Mouse (Mus musculus): ENCODE measurements around the gene Slc9a5. TPM values are rescaled to one million over a fixed set of nuclear protein-coding genes. Genes with fewer than 3 reads are reported as not detected.

Gene Slc9a5
- total RNA-seq (2015) (0.56 and 0.87 TPM in 2 replicates), total RNA-seq (2017) (0.73 and 0.77 TPM in 2 replicates)

DNA sequence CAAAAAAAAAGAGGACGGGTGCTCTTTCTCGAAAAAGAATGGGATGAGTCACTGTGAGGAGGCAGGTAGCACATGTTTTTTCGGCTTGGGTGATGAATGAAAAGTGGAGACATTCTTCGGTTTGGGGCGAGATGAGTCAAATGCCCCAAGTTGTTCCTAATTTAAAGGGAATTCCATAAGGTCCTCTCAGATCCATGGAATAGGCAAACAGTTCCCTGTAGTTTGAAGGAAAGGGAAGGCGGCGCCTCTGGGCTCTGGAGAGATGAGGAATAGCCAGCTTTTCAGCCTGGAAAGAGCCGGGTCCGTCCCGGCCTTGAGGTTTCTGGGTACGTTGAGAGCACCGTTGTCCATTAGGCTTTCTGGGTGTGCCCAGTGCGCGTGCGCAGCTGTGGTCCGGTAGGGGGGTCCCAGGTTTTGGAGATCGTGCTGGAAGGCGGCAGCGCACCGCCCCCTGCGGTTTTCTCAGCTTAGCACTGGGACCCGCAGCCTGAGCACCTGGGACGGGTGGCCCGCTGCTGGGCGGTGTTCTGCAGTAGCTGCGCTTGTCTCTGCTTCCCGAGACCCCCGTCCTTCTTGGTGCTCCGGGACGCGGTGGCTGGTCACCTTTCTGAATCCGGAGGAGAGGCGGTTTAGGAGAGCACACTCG lies at the start of gene Slc9a5:
Gene Slc9a5 (plus strand): TSS at position 394 of the 646 bp plus-strand sequence.
- ATAC-seq (ENCODE audit: poor library complexity, severe bottlenecking) = no peak

DNA sequence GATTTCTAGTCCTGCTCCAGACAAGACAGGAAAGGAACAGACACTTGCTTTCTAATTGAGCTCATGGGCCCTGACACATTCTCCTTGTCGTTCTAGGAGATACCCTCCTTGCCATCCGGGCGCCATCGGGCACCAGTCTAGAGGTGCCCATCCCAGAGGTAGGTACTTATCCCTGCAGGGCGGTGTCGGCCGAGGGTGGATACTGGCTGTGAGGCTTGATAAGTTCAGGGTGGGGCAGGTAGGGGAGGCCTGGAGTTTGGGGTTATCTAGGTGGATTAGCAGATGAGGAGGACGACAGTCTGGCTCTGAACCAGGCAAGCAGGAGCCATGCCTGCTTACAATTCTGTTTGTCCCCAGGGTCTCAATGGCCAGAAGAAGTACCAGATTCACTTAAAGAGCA lies 48.7 kb upstream of the Slc9a5 start:
- ATAC-seq (ENCODE audit: poor library complexity, severe bottlenecking) = no peak

DNA sequence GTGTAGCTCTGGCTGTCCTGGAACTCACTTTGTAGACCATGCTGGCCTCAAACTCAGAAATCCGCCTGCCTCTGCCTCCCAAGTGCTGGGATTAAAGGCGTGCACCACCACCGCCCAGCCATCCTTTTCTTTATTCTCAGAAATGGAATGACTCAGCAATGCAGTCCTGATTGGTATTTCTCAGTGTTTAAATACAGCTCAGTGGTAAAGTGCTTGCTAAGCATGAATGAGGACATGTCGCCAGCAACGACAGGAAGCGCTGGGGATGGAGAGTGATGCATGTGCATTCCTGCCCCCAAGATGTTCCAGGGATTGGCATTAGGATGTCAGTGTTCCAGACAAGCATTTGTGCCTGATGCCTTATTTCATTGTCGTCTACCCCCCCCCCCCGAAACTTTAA lies 45.2 kb upstream of the Slc9a5 start:
- no peak for ATAC-seq (ENCODE audit: poor library complexity, severe bottlenecking)

DNA sequence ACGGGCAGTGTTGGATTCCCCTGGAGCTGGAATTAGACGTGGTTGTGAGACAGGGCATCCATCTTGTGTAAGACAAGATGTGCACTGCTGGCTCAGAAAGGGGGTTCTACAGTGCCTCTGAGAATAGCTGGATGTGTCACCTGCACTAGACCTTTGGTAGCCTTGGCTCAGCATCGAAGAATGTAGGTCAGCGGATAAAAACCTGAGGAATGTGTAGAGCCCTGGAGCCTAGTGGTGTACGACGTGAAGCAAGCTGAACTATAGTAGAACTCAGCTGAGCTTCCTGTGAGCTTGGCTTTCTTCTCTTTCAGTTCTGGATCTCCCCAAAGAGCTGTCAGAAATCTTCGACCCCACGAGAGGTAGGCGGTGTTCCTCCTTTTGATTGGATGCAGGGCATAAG lies 44.8 kb upstream of the Slc9a5 start:
- no peak for ATAC-seq (ENCODE audit: poor library complexity, severe bottlenecking)

DNA sequence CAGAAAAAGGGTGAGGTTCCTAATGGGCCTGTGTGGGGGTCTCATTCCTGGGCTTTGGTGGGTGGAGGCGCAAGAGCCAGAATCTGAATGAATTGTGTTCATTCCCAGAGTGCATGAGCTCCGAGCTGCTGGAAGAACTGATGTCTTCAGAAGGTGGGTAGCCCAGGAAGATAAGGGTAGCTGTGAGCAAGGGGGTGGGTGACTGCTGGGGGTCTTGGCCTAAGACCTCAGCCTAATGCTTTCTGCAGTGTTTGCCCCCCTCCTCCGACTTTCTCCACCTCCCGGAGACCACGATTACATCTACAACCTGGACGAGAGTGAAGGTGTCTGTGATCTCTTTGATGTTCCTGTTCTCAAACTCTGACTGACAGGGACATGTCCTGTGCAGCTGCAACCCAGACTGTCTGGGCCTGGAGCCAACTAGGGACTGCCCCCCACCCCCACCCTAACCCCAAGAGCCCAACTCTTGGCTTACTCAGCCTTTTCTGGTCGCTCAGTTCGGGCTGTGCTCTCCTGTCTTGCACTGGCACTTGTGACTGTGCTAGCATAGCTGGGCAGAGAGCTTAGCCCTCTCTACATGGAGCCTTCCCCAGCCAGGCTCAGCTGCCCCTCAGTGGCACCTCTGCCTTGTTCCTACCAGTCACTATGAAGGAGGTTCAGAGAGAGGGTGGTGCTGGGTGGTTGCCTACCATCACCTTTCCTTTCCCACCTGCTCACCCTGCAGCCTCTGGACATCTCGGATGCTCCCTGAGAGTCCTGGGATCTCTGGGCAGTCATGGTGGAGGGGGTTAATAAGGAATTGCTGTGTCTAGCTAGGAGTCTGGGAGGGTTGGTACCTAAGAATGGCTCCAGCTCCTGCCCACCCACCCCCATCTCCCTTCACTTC lies 44.1 kb upstream of the Slc9a5 start:
- no peak for ATAC-seq (ENCODE audit: poor library complexity, severe bottlenecking)

GRCm38 (mm10) chr8:105305211-105306145 lies 43.2 kb upstream of the Slc9a5 start, which contains the start of gene Elmo3:
Elmo3 (plus strand) TSS chr8:105305601.
- ATAC-seq (ENCODE audit: poor library complexity, severe bottlenecking) = peak; percentile 33

DNA sequence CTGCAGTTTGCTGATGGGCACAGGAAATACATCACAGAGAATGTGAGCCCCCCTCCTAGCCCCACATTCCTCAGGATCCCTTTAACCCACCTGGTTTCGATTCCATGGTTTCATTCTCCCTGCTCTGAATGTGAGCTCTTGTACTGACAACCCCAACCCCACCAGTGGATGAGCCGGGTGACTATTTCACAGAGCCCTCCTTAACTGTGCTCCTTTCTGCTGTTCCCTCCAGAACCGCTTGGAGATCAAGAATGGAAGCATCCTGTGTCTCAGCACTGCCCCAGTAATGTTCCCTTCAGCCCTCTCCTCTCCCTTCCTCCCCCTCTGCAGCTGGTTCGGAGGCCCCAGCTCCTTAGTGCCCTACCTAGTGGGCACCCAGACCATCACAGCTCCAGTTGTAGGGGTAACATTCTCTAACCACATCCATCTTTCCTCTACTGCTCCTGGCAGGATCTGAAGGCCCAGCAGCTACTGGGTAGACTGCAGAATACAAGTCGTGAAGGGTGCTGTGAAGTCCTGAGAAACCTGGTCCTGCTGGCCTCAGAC lies 42.4 kb upstream of the Slc9a5 start:
- no peak for ATAC-seq (ENCODE audit: poor library complexity, severe bottlenecking)

- ATAC-seq (ENCODE audit: poor library complexity, severe bottlenecking) = no peak
These were observed 41.0 kb upstream of the Slc9a5 start for GRCm38 (mm10) chr8:105307670-105308069.

- no peak for ATAC-seq (ENCODE audit: poor library complexity, severe bottlenecking)
These were observed 40.2 kb upstream of the Slc9a5 start for GRCm38 (mm10) chr8:105308428-105308827.

GRCm38 (mm10) chr8:105309142-105309847 lies 39.3 kb upstream of the Slc9a5 start:
- ATAC-seq (ENCODE audit: poor library complexity, severe bottlenecking) = no peak

GRCm38 (mm10) chr8:105310118-105310517 lies 38.5 kb upstream of the Slc9a5 start:
- ATAC-seq (ENCODE audit: poor library complexity, severe bottlenecking) = no peak

DNA sequence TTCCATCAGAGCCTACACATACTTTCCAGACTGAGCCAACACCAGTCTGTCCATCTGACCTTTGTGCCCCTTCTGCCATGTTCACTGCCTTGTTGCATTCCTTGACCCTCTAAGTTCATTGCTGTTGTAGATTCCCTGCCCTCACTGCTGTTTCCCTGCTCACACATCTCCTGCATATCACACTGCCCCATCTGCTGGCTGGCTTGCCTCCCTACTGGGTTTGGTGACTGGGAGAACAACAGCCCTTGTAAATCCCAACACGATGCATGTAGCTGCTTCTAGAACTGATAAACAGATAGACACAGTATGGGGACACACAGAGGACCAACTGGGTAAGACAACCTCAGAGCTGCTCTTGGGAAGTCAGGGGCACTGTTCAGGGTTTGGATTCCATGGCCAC lies 36.9 kb upstream of the Slc9a5 start:
- ATAC-seq (ENCODE audit: poor library complexity, severe bottlenecking) = no peak

GRCm38 (mm10) chr8:105312891-105313481 lies 35.7 kb upstream of the Slc9a5 start:
- ATAC-seq (ENCODE audit: poor library complexity, severe bottlenecking) = no peak

DNA sequence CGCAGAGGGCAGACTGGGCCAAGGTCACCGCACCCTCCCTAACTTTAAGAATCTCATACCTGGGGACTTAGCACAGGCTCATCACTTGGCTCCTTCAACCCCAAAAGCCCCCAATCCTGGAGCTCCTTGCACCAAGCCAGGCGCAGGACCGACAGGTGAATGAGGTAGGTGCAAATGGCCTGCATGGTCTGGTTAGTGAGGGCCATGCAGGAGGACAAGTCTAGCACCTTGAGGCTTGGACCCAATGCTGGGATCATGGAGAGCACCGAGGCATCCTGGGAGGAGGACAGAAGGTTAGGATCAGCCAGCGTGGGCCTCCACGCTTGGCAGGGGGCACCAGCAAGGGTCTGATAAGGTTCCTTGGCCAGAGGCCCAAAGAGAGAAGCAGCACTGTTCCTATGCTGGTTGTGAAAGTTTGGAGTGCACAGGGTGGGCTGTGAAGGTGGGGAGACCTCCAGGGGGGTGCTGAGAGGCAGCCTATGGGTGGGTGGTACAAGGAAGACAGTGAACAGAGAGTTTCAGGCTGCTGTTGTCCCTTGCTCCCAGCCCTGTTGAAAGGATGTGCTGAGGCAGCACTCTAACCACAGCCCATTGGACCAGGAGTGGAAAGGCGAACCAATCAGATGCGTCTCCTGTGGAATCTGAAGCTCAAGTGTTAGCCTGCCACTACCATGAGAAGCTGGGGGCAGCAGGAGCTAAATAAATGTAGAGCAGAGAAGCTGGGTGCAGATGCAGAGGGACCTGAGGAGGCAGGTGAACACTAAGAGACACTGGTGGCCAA lies 34.8 kb upstream of the Slc9a5 start:
- no peak for ATAC-seq (ENCODE audit: poor library complexity, severe bottlenecking)

DNA sequence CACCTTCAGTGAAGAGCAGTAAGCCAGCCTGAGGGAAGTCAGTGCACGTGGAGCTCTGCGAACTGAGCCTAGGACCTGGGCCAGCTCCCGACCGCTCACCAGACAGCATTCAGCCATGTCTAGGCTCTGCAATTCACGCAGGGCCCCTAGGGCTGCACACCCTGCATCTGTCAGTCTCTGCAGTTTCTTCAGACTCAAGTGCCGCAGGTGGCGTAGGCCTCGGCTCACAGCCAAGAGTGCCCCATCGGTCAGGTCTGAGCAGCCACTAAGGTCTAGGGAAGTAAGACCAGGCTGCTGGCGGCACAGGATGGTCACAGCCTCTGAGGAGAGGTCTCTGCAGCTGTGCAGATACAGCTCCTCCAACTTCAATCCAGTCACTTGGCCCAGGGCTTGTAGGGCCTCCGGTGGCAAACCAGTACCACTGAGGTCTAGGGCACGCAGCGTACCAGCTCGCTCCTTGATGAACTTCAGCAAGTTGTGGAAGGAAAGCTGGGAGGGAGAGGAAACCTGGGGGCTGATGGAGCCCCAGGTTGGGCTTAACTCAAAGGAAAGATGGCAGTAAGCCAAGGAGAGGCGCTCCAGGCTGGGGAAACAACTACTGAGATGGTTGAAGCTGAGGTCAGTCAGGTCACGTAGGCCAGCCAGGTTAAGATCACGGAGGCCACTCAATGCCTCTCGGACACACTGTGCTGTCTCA lies 33.4 kb upstream of the Slc9a5 start:
- no peak for ATAC-seq (ENCODE audit: poor library complexity, severe bottlenecking)

DNA sequence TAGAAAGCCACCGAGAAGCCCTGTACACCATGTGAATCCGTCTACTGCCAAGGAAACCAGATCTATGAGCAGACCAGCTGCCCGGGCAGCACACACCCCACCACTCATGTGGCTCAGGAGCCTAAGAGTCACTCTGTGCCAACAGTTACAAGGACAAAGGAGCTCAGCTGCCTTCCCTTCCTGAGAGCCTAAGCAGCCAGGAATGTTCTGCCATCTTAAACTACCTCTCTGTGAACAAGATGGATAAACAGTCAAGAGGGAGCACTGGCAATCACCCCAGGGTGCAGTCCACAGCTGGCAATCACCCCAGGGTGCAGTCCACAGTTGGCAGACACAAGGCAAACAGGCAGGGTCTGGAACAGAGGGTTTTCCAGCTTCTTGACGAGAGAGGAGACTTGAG lies 30.7 kb upstream of the Slc9a5 start:
- ATAC-seq (ENCODE audit: poor library complexity, severe bottlenecking) = no peak

- ATAC-seq (ENCODE audit: poor library complexity, severe bottlenecking) = no peak
These were observed 29.9 kb upstream of the Slc9a5 start for GRCm38 (mm10) chr8:105318662-105319190.

DNA sequence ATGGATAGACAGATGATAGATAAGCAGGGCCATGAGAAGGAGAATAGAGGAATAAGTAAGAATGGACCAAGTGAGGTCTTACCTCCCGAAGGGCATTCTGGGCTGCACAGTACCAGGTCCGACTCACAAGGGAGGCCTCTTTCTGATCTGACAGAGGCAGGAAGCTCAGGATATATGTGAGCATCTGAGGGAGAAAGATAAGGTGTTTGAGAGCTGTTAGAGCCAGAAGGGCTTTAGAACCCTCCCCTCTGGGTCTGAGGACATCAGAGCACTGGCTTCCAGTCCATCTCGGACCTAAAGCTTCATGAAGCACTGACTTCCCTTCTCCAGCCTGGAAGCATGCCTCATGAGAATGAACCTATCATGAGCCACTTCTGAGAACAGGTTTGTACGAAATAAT lies 25.5 kb upstream of the Slc9a5 start:
- no peak for ATAC-seq (ENCODE audit: poor library complexity, severe bottlenecking)

Measured in megakaryocyte, adult 5-6 weeks (primary cell).